Mouse (Mus musculus) limb, embryonic 14.5 days (tissue): ENCODE data around the gene Fam129a. TPM values are rescaled to one million over a fixed set of nuclear protein-coding genes. Genes with fewer than 3 reads are reported as not detected.
"Not testable (repeated sequence)": the region's sequence is repeated elsewhere in the genome, so short reads cannot be mapped to it uniquely, and the experiment has no call there.

Experiments used
- ATAC-seq: fragments of 200-750 bp; cut with Nextera tagmentation; 2 replicates; pipeline ENCODE4 v1.8.0; 2017; ENCODE audit warnings: low read depth, moderate number of reproducible peaks, moderate TSS enrichment; ENCODE audit not compliant: low FRiP score
- DNase-seq: peaks from one replicate; pipeline ENCODE4 v3.0.0-alpha.2; 2015; ENCODE audit warnings: low spot score
- H3K27ac ChIP-seq: fragments of 300-500 bp; sonication (generic); replicated peaks from 2 replicates; pipeline ENCODE4 v1.5.1; 2014; ENCODE audit warnings: low read depth, mild to moderate bottlenecking, low read length, moderate library complexity, mixed read lengths
- H3K27me3 ChIP-seq: fragments of 300-500 bp; sonication (generic); 2 replicates; pipeline ENCODE4 v1.6.1; 2014; ENCODE audit warnings: low read length, mixed read lengths; ENCODE audit not compliant: control insufficient read depth, insufficient read depth
- H3K36me3 ChIP-seq: fragments of 300-500 bp; sonication (generic); 2 replicates; pipeline ENCODE4 v1.6.1; 2014; ENCODE audit warnings: mild to moderate bottlenecking, low read length, moderate library complexity, mixed read lengths; ENCODE audit not compliant: control insufficient read depth, insufficient read depth
- H3K4me1 ChIP-seq: fragments of 300-500 bp; sonication (generic); 2 replicates; pipeline ENCODE4 v1.6.1; 2014; ENCODE audit warnings: antibody characterized with exemption, low read length, mixed read lengths; ENCODE audit not compliant: control insufficient read depth, insufficient read depth
- H3K4me2 ChIP-seq: fragments of 300-500 bp; sonication (generic); replicated peaks from 2 replicates; pipeline ENCODE4 v1.6.1; 2014; ENCODE audit warnings: low read depth, mild to moderate bottlenecking, low read length, moderate library complexity; ENCODE audit not compliant: severe bottlenecking
- H3K4me3 ChIP-seq: fragments of 300-500 bp; sonication (generic); replicated peaks from 2 replicates; pipeline ENCODE4 v1.5.1; 2014; ENCODE audit warnings: low read length
- H3K9ac ChIP-seq: fragments of 300-500 bp; sonication (generic); 2 replicates; pipeline ENCODE4 v1.6.1; 2014; ENCODE audit warnings: mild to moderate bottlenecking, low read depth, low read length, moderate library complexity; ENCODE audit not compliant: severe bottlenecking
- H3K9me3 ChIP-seq: fragments of 300-500 bp; sonication (generic); 2 replicates; pipeline ENCODE4 v1.6.1; 2016; ENCODE audit warnings: low read length; ENCODE audit not compliant: control insufficient read depth
- POLR2A ChIP-seq: fragments of 200-500 bp; IDR thresholded peaks from 2 replicates; pipeline ENCODE4 v1.8.0; 2012; ENCODE audit warnings: inconsistent platforms, mild to moderate bottlenecking, moderate library complexity, borderline replicate concordance; ENCODE audit not compliant: insufficient read depth, insufficient read length; ENCODE audit errors: extremely low read depth
- WGBS: fragments of 180-500 bp; shearing (Covaris S2); extraction: QIAGEN DNeasy Blood & Tissue Kit; methylation state at CpG from one replicate; pipeline ENCODE4 v1.1.7; 2014; 5-methylcytosine and 5-hydroxymethylcytosine counted together
- polyA plus RNA-seq, 2 experiments: library from polyadenylated mRNA; depleted of rRNA in 1 of 2; stranded (reverse) in 1 of 2; unstranded in 1 of 2; fragments of >200 nt; fragmentation: Nextera tagmentation in 1 of 2; extraction: Ambion mirVana in 1 of 2; gene quantifications; 2 replicates each; pipeline versions ENCODE4 v1.2.1 to v1.2.3; 2012 to 2014

The Fam129a gene
- polyA plus RNA-seq, 2 experiments = 11.1 to 14.7 TPM

DNA sequence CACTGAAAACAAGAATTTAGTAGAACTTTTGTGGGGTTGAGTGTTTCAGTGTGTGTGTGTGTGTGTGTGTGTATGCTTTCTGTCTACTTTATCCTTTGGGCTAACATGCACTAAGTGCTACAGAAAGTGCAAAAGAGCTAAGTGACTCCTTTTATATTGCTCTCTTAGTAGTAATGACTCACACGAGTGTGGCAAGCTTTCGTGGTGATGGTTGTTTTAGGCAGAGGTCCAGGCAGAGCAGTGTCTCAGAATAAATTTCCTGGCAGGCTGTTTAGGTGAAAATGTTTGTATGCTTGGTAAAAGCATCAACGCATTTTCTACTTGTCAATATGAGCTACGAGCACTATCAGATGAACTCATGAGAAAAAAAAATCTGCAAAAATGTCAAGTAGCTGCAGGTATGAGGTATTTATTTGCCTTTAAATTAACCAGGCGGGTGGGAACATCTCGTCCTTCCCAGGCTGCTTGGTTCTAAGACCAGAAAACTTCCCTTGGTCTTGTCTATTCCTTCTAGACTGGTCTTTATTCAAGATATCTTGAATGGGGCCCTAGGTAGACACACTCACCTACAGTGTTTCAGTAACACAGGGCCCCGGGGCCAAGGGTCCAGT lies 119.7 kb downstream of the Fam129a start:
- Histone ChIP-seq H3K9ac (no peak overlapping the region), H3K27me3 (no peaks in the 10 kb centered on the region), H3K4me1 (peaks cover 41% of the 10 kb centered on the region), H3K36me3 (no peaks in the 10 kb centered on the region), H3K4me3 (no peak overlapping the region), H3K9me3 (no peaks in the 10 kb centered on the region), H3K27ac (no peak overlapping the region), H3K4me2 (no peak overlapping the region)
- 66% methylated on average over 7 of the region's 7 CpGs for WGBS
- ATAC-seq (no peak), DNase-seq (no peak)
- no peak for TF ChIP-seq POLR2A

DNA sequence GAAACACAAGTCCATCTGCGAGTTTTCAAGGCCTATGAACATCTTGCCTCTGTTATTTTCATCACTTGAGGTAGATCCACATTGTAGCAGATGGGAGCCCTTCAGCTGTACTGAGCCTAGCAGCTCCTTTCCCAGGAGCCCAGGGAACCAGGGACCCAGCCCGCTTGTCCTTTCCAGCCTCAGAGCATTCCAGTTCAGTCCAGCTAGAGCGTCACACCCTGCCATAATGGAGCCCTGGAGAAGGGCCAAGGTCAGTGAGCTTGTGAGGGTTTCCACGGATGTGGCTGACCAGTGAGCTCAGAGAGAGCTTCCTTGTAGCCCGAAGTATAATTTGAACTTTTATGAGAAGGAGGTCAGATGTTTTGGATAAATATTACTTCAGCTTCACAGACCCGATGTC lies 121.9 kb downstream of the Fam129a start:
- H3K4me1 ChIP-seq = peaks cover 25% of the 10 kb centered on the region; the same call in 1 of the 2 replicates
- H3K9me3 ChIP-seq, DNase-seq, H3K27ac ChIP-seq, H3K36me3 ChIP-seq, H3K27me3 ChIP-seq, H3K4me2 ChIP-seq, H3K4me3 ChIP-seq, H3K9ac ChIP-seq: not testable (repeated sequence)
- WGBS = 40% methylated on average over 6 of the region's 6 CpGs
- peak; percentile 51 for ATAC-seq

DNA sequence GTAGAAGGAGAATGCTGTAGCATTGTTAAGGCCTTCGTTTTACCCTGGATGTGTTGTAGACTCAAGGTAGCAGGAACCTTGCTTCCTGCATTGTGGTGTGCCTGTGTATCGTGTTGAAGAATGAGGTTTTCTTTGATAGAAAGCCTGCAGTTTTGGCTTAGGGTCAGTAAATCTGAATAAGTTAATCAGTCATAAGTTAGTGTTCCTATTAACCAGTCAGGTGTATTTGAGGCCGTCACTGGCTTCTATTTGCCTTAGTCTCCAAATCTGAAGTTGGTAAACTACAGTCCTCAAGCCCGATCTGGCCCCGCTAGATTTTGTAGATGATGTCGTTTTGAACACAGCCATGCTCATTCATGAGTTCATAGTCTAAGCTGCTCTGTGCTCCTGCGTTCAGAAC lies 125.8 kb downstream of the Fam129a start:
- no peak for TF ChIP-seq POLR2A
- Histone ChIP-seq H3K36me3 (no peaks in the 10 kb centered on the region), H3K4me2 (no peak overlapping the region), H3K27me3 (no peaks in the 10 kb centered on the region), H3K27ac (no peak overlapping the region), H3K9ac (no peak overlapping the region), H3K4me1 (peaks cover 26% of the 10 kb centered on the region; the same call in 1 of the 2 replicates), H3K4me3 (no peak overlapping the region), H3K9me3 (no peaks in the 10 kb centered on the region)
- ATAC-seq (no peak), DNase-seq (no peak)
- WGBS = 82% methylated on average over 7 of the region's 7 CpGs

DNA sequence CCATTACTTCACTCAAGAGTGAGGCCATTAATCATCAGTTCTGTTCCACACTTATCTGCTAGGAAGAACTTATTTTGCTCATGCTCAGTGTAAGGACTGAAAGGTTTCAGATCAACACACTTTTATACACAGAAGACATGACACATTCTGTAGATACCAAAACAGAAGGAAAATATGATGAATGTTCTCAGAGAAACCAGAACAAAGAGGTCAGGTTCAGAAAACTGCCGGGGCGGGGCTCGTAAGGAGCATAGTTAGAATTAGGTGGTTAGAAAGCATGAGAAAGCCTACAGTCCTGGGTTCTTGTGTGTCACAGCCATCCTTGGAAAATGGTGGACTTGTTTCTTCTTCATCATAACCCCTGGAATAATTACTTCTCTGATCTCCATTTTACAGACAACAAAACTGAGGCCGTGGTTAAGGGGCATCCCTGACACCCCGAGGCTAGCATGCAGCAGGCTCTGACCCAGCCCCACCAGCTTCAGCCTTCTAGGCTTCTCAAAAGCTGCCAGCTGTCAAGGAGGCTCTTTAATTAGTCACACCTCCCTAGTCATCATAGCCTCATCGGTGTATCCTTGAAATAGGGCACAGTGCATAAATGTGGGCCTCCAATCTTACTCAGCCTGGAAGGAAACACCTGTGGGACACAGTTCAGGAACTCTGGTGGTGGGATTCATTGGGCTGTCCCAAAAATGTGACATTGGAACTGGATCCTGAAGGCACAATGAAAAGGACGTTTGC lies 127.1 kb downstream of the Fam129a start:
- no peak overlapping the region for H3K9ac ChIP-seq
- DNase-seq = no peak
- H3K4me2 ChIP-seq = no peak overlapping the region
- H3K4me3 ChIP-seq = no peak overlapping the region
- 82% methylated on average over 7 of the region's 7 CpGs for WGBS
- H3K27ac ChIP-seq = no peak overlapping the region
- TF ChIP-seq POLR2A = no peak
- ATAC-seq = no peak
- no peaks in the 10 kb centered on the region for H3K36me3 ChIP-seq
- H3K27me3 ChIP-seq = no peaks in the 10 kb centered on the region
- peaks cover 14% of the 10 kb centered on the region; the same call in 1 of the 2 replicates for H3K4me1 ChIP-seq
- no peaks in the 10 kb centered on the region for H3K9me3 ChIP-seq

DNA sequence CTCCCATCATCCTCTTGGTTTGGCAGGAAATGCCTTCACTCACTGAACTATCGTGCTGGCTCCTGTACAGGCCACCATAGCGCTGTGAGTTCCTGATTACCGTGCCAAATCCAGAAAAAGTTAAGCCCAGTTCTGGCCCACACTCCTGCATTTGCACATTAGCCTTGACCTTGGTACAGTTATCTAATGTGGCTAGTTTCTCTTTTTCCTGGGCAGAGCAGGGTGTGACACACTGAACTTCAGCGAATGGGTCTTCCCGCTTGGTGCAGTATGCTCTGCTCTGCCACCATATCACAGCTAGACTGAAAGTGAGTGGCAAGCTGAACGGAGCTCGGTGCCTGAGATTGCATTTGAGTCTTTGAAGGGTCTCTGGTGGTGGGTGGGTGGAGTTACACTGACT lies 128.4 kb downstream of the Fam129a start:
- DNase-seq (no peak), ATAC-seq (no peak)
- Histone ChIP-seq H3K9ac (no peak overlapping the region), H3K4me1 (0 out of 2 replicates have a peak, but pooled peaks cover 12% of the 10 kb centered on the region), H3K27me3 (no peaks in the 10 kb centered on the region), H3K27ac (no peak overlapping the region), H3K36me3 (no peaks in the 10 kb centered on the region), H3K4me2 (no peak overlapping the region), H3K9me3 (no peaks in the 10 kb centered on the region), H3K4me3 (no peak overlapping the region)
- TF ChIP-seq POLR2A = no peak
- 62% methylated on average over 7 of the region's 7 CpGs for WGBS
